Mouse (Mus musculus) myocyte (in vitro differentiated cells): ENCODE results near the gene Gm49673.
"Not testable (repeated sequence)": the region's sequence is repeated elsewhere in the genome, so short reads cannot be mapped to it uniquely, and the experiment has no call there.

Source experiments
- CEBPB ChIP-seq: IDR thresholded peaks from 2 replicates; pipeline ENCODE4 v1.6.1; 2011; ENCODE audit warnings: mild to moderate bottlenecking, moderate library complexity; ENCODE audit not compliant: poor library complexity, insufficient read depth, severe bottlenecking
- E2F4 ChIP-seq: IDR thresholded peaks from one replicate; pipeline ENCODE4 v1.6.1; 2011; ENCODE audit warnings: mild to moderate bottlenecking, control low read depth, moderate library complexity; ENCODE audit not compliant: insufficient read depth
- MAX ChIP-seq: IDR thresholded peaks from one replicate; pipeline ENCODE4 v1.6.1; 2011; ENCODE audit warnings: low read depth, mild to moderate bottlenecking, control low read depth
- MYOD1 ChIP-seq, 3 experiments: IDR thresholded peaks; one replicate each; pipeline ENCODE4 v1.6.1; 2011; ENCODE audit warnings: control low read depth in 2 of 3, low read depth in 2 of 3, mild to moderate bottlenecking in 2 of 3, moderate library complexity in 1 of 3; ENCODE audit not compliant: insufficient read length in 2 of 3, control insufficient read depth in 1 of 3
- MYOG ChIP-seq, 3 experiments: IDR thresholded peaks; one replicate each; pipeline ENCODE4 v1.6.1; 2011; ENCODE audit warnings: control low read depth in 2 of 3, low read depth in 2 of 3, mild to moderate bottlenecking in 2 of 3; ENCODE audit not compliant: insufficient read length in 2 of 3, control insufficient read depth in 1 of 3, insufficient read depth in 1 of 3
- POLR2A ChIP-seq: IDR thresholded peaks from one replicate; pipeline ENCODE4 v1.6.1; 2011; ENCODE audit warnings: low read depth, mild to moderate bottlenecking, control low read depth, moderate library complexity; ENCODE audit not compliant: insufficient read length
- POLR2AphosphoS2 ChIP-seq: IDR thresholded peaks from one replicate; pipeline ENCODE4 v1.6.1; 2011; ENCODE audit warnings: low read depth, control low read depth; ENCODE audit not compliant: insufficient read length
- REST ChIP-seq: IDR thresholded peaks from one replicate; pipeline ENCODE4 v1.6.1; 2011; ENCODE audit warnings: mild to moderate bottlenecking, control low read depth, moderate library complexity; ENCODE audit not compliant: insufficient read depth, insufficient read length
- SRF ChIP-seq: IDR thresholded peaks from one replicate; pipeline ENCODE4 v1.6.1; 2011; ENCODE audit warnings: low read depth; ENCODE audit not compliant: control insufficient read depth, insufficient read length
- TCF12 ChIP-seq: IDR thresholded peaks from one replicate; pipeline ENCODE4 v1.6.1; 2011; ENCODE audit warnings: mild to moderate bottlenecking, control low read depth; ENCODE audit not compliant: poor library complexity, insufficient read depth, severe bottlenecking
- TCF3 ChIP-seq: IDR thresholded peaks from one replicate; pipeline ENCODE4 v1.6.1; 2011; ENCODE audit warnings: low read depth, control low read depth; ENCODE audit not compliant: insufficient read length
- USF1 ChIP-seq: IDR thresholded peaks from one replicate; pipeline ENCODE4 v1.6.1; 2011; ENCODE audit warnings: low read depth, mild to moderate bottlenecking, control low read depth, moderate library complexity

DNA sequence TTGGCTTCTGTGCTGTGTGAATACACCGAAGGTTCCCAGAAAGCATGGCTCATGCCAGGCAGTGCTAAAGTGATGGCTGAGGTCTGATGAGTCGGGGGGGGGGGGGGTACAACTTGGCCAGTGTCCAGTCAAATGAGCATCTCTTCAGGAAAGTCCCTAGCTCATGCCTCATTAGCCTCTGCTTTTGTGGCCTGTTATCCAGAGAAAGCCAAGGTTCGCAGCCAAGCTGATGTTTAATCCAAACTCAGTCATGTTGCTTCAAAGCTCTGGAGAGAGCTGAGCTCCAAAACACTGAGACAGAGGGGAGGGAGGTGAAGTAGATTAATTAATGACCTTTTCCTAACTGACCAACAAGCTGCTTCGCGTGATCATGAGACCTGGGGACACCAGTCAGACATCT, 51.9 kb downstream of the Gm49673 start:
- not testable (repeated sequence) for TF ChIP-seq POLR2A; MYOD1 (IDR thresholded peaks at IDR 0.05; ENCODE audit: control insufficient read depth in 1 of 3, insufficient read length in 2 of 3, low read depth in 2 of 3); MAX; TCF12; CEBPB; REST; USF1; E2F4; MYOG (IDR thresholded peaks at IDR 0.05; ENCODE audit: control insufficient read depth in 1 of 3, insufficient read depth in 1 of 3, insufficient read length in 2 of 3, low read depth in 2 of 3); POLR2AphosphoS2; TCF3; SRF
